ENCODE assay signal across 11 mouse cellular contexts in the genomic region with DNA sequence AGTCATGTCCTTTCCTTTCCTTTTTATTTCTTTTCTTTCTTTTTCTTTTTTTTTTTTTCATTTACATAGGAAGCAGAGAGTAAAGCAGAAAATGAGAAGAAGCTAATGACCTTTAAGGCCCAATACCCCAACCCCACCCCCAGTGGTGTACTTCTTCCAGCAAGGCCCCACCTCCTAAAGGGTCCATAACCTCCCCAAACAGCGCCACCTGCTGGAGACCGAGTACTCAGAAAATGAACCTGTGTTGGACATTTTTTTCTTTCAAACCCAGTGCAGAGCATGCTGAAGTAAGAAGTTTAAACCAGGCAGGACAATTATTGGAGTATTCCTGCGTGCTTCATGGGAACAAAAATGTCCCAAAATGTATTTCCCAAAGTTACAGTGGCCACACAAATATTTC.
A peak's percentile ranks its signal among the peaks of the same experiment; 100 is the strongest.
DNase-seq lines count a peak whose midpoint lies in the region; ATAC-seq and TF ChIP-seq lines count a peak whose summit lies in the region.
"Had no signal": no experiment of that assay in that cellular context is flagged by ENCODE, and none has a peak within 500 bp of the region (broad histone marks: within the 10 kb centered on the region; RNA-seq: fewer than 3 reads in every experiment).

No protein-coding gene starts in this region.

- no peaks in the 10 kb centered on the region for H3K27me3 ChIP-seq in hindbrain, postnatal 0 days (ENCODE audit: insufficient read depth, low read length)
- no peaks in the 10 kb centered on the region for H3K27me3 ChIP-seq in hindbrain, embryonic 13.5 days
- H3K27me3 ChIP-seq in limb, embryonic 11.5 days (ENCODE audit: control insufficient read depth, insufficient read depth, low read length): no peaks in the 10 kb centered on the region
- H3K27me3 ChIP-seq: heart, embryonic 12.5 days; limb, embryonic 12.5 days; neural tube, embryonic 15.5 days had no signal

- H3K4me2 ChIP-seq in hindbrain, postnatal 0 days (ENCODE audit: low read depth, low read length): no peak overlapping the region
- H3K4me2 ChIP-seq in hindbrain, embryonic 13.5 days: no peak overlapping the region
- H3K4me2 ChIP-seq in limb, embryonic 11.5 days (ENCODE audit: low read depth, severe bottlenecking): no peak overlapping the region
- H3K4me2 ChIP-seq: heart, embryonic 12.5 days; limb, embryonic 12.5 days; neural tube, embryonic 15.5 days had no signal

- TF ChIP-seq CTCF in hindbrain, postnatal 0 days (IDR thresholded peaks at IDR 0.05; ENCODE audit: low read depth): peak; percentile 56

- H3K4me3 ChIP-seq in hindbrain, postnatal 0 days (ENCODE audit: low read length): no peak overlapping the region
- H3K4me3 ChIP-seq in hindbrain, embryonic 13.5 days: no peak overlapping the region
- H3K4me3 ChIP-seq in limb, embryonic 11.5 days (ENCODE audit: low read depth, low read length): no peak overlapping the region
- H3K4me3 ChIP-seq: heart, embryonic 12.5 days; limb, embryonic 12.5 days; neural tube, embryonic 15.5 days had no signal

- no peaks in the 10 kb centered on the region for H3K9me3 ChIP-seq in hindbrain, postnatal 0 days (ENCODE audit: low read length)
- no peaks in the 10 kb centered on the region for H3K9me3 ChIP-seq in hindbrain, embryonic 13.5 days
- H3K9me3 ChIP-seq in limb, embryonic 11.5 days (ENCODE audit: control insufficient read depth, low read length): no peaks in the 10 kb centered on the region
- H3K9me3 ChIP-seq: heart, embryonic 12.5 days; limb, embryonic 12.5 days; neural tube, embryonic 15.5 days had no signal

- no peak for ATAC-seq in hindbrain, postnatal 0 days
- no peak for ATAC-seq in hindbrain, embryonic 13.5 days (ENCODE audit: low FRiP score)
- ATAC-seq in limb, embryonic 11.5 days (ENCODE audit: insufficient number of reproducible peaks, low FRiP score, low TSS enrichment, low read depth): no peak
- ATAC-seq: forebrain, embryonic 16.5 days had no signal

- 45% methylated on average over 3 of the region's 3 CpGs for WGBS in hindbrain, postnatal 0 days
- 34% methylated on average over 3 of the region's 3 CpGs for WGBS in hindbrain, embryonic 13.5 days
- WGBS in limb, embryonic 11.5 days: 43% methylated on average over 3 of the region's 3 CpGs

- H3K36me3 ChIP-seq in hindbrain, postnatal 0 days (ENCODE audit: insufficient read depth, low read length): no peaks in the 10 kb centered on the region
- H3K36me3 ChIP-seq in hindbrain, embryonic 13.5 days: no peaks in the 10 kb centered on the region
- H3K36me3 ChIP-seq in limb, embryonic 11.5 days (ENCODE audit: control insufficient read depth, insufficient read depth, low read length): no peaks in the 10 kb centered on the region
- H3K36me3 ChIP-seq: heart, embryonic 12.5 days; limb, embryonic 12.5 days; neural tube, embryonic 15.5 days had no signal

- H3K9ac ChIP-seq in hindbrain, postnatal 0 days (replicated peaks; ENCODE audit: low read length): no peak overlapping the region
- no peak overlapping the region for H3K9ac ChIP-seq in hindbrain, embryonic 13.5 days
- H3K9ac ChIP-seq in limb, embryonic 11.5 days (ENCODE audit: low read length): no peak overlapping the region
- H3K9ac ChIP-seq: heart, embryonic 12.5 days; limb, embryonic 12.5 days; neural tube, embryonic 15.5 days had no signal

- no peaks in the 10 kb centered on the region for H3K4me1 ChIP-seq in hindbrain, postnatal 0 days (ENCODE audit: insufficient read depth, low read length)
- H3K4me1 ChIP-seq in hindbrain, embryonic 13.5 days (replicated peaks): peaks cover 22% of the 10 kb centered on the region
- 0 out of 2 replicates have a peak, but pooled peaks cover 3% of the 10 kb centered on the region for H3K4me1 ChIP-seq in limb, embryonic 11.5 days (ENCODE audit: control insufficient read depth, insufficient read depth, low read length)

- peak; percentile 41 for DNase-seq in hindbrain, postnatal 0 days (ENCODE audit: low spot score)
- DNase-seq in right cerebral cortex, postnatal 14 days: peak; percentile 37
- DNase-seq in right cerebral cortex, postnatal 25 days: no peak
- peak; percentile 74 for DNase-seq in R1 (ENCODE audit: low read depth, low spot score)
- peak; percentile 40 for DNase-seq in limb, embryonic 11.5 days (ENCODE audit: low spot score)
- DNase-seq in cerebellum, postnatal 4 days (ENCODE audit: low spot score in 2 of 2): no peak

- H3K27ac ChIP-seq in hindbrain, postnatal 0 days: no peak overlapping the region
- no peak overlapping the region for H3K27ac ChIP-seq in hindbrain, embryonic 13.5 days
- H3K27ac ChIP-seq in limb, embryonic 11.5 days (replicated peaks; ENCODE audit: low read depth, low read length): no peak overlapping the region
- H3K27ac ChIP-seq: limb, embryonic 12.5 days; neural tube, embryonic 15.5 days had no signal

Comparison
In these comparisons a context has a peak if more than half of its experiments do, and no peak if none do; other contexts are left out.
1. DNase-seq: peak in hindbrain, postnatal 0 days (single experiment), right cerebral cortex, postnatal 14 days (single experiment), R1 (single experiment) and limb, embryonic 11.5 days (single experiment); none in right cerebral cortex, postnatal 25 days (single experiment) and cerebellum, postnatal 4 days (0 of 2).